Mouse (Mus musculus) testis, adult 2 months (tissue): Measurements from ENCODE around the gene Asna1. TPM values are rescaled to one million over a fixed set of nuclear protein-coding genes. Genes with fewer than 3 reads are reported as not detected.

Experiments
- H3K27ac ChIP-seq: fragments of 200-500 bp; 2 replicates; pipeline ENCODE4 v1.5.1; 2012; ENCODE audit warnings: low read depth, low read length; ENCODE audit not compliant: control insufficient read depth, insufficient read depth
- H3K27me3 ChIP-seq: fragments of 200-500 bp; 2 replicates; pipeline ENCODE4 v1.6.1; 2012; ENCODE audit warnings: mild to moderate bottlenecking, low read length, moderate library complexity; ENCODE audit not compliant: control insufficient read depth, insufficient read depth
- H3K36me3 ChIP-seq: fragments of 200-500 bp; 2 replicates; pipeline ENCODE4 v1.6.1; 2012; ENCODE audit warnings: mild to moderate bottlenecking, low read length; ENCODE audit not compliant: control insufficient read depth, insufficient read depth
- H3K4me1 ChIP-seq: fragments of 200-500 bp; 2 replicates; pipeline ENCODE4 v1.6.1; 2012; ENCODE audit warnings: low read length; ENCODE audit not compliant: control insufficient read depth, insufficient read depth
- H3K4me3 ChIP-seq: fragments of 200-500 bp; 2 replicates; pipeline ENCODE4 v1.5.1; 2012; ENCODE audit warnings: low read depth, mild to moderate bottlenecking, low read length, moderate library complexity, mixed read lengths; ENCODE audit not compliant: control insufficient read depth
- CTCF ChIP-seq: fragments of 200-500 bp; IDR thresholded peaks from 2 replicates; pipeline ENCODE4 v1.5.1; 2012; ENCODE audit warnings: low read depth, mild to moderate bottlenecking, inconsistent platforms, low read length, moderate library complexity; ENCODE audit not compliant: control insufficient read depth, insufficient read depth, insufficient replicate concordance
- POLR2A ChIP-seq: fragments of 200-500 bp; IDR thresholded peaks from 2 replicates; pipeline ENCODE4 v1.6.1; 2012; ENCODE audit warnings: low read depth, mild to moderate bottlenecking, inconsistent platforms, low read length, moderate library complexity; ENCODE audit not compliant: control insufficient read depth
- polyA plus RNA-seq: library from polyadenylated mRNA; depleted of rRNA; stranded (reverse); fragments of >200 nt; gene quantifications from 2 replicates; pipeline ENCODE4 v1.2.3, GENCODE M21; 2012

Gene Asna1
- polyA plus RNA-seq, 1 experiment: 203 TPM

- TF ChIP-seq CTCF (no peak), POLR2A (no peak)
- H3K27ac ChIP-seq: no peak overlapping the region
- H3K36me3 ChIP-seq: no peaks in the 10 kb centered on the region
- no peak overlapping the region for H3K4me3 ChIP-seq
- no peaks in the 10 kb centered on the region for H3K27me3 ChIP-seq
- H3K4me1 ChIP-seq: peaks cover 15% of the 10 kb centered on the region
These were observed 8.8 kb upstream of the Asna1 start for GRCm38 (mm10) chr8:85033867-85034266.

- TF ChIP-seq POLR2A: no peak
- no peak for TF ChIP-seq CTCF
- Histone ChIP-seq H3K27me3 (no peaks in the 10 kb centered on the region), H3K36me3 (no peaks in the 10 kb centered on the region), H3K4me1 (peaks cover 10% of the 10 kb centered on the region), H3K4me3 (no peak overlapping the region), H3K27ac (no peak overlapping the region)
These were observed 7.7 kb upstream of the Asna1 start for GRCm38 (mm10) chr8:85032622-85033311.

- TF ChIP-seq POLR2A: no peak
- no peak for TF ChIP-seq CTCF
- no peaks in the 10 kb centered on the region for H3K36me3 ChIP-seq
- H3K4me3 ChIP-seq: no peak overlapping the region
- H3K27ac ChIP-seq: no peak overlapping the region
- H3K4me1 ChIP-seq: peaks cover 8% of the 10 kb centered on the region
- no peaks in the 10 kb centered on the region for H3K27me3 ChIP-seq
These were observed 4.2 kb upstream of the Asna1 start for GRCm38 (mm10) chr8:85029271-85029670.

DNA sequence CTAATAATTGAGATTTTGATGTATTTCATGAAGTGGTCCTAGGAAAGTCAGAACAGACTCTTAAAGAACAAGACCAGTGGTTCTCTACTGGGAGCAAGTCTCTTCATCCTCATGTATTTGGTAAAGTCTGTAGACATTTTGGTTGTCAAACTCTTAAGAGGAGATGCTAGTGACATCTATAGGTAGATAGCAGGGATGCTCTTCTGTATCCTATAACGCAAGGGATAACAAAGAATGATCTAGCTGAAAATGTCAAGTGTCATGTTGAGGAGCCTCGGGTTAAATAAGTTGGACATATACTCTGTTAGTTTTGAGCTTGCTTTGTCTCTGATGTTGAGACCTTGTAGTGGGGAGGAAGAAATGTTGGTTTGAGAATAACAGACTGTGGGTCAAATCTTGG, 2.8 kb upstream of the Asna1 start:
- no peak for TF ChIP-seq POLR2A
- no peak for TF ChIP-seq CTCF
- Histone ChIP-seq H3K36me3 (no peaks in the 10 kb centered on the region), H3K27ac (no peak overlapping the region), H3K4me3 (peak overlapping the region; percentile 43; the same call in 1 of the 2 replicates), H3K27me3 (no peaks in the 10 kb centered on the region), H3K4me1 (peaks cover 5% of the 10 kb centered on the region)

- peak overlapping the region; percentile 99 for H3K4me3 ChIP-seq
- TF ChIP-seq CTCF: no peak
- no peak for TF ChIP-seq POLR2A
- H3K27me3 ChIP-seq: no peaks in the 10 kb centered on the region
- H3K36me3 ChIP-seq: no peaks in the 10 kb centered on the region
- peak overlapping the region; percentile 19; the same call in 1 of the 2 replicates for H3K27ac ChIP-seq
- peaks cover 5% of the 10 kb centered on the region for H3K4me1 ChIP-seq
These were observed 2.4 kb upstream of the Asna1 start for GRCm38 (mm10) chr8:85027516-85027855.

DNA sequence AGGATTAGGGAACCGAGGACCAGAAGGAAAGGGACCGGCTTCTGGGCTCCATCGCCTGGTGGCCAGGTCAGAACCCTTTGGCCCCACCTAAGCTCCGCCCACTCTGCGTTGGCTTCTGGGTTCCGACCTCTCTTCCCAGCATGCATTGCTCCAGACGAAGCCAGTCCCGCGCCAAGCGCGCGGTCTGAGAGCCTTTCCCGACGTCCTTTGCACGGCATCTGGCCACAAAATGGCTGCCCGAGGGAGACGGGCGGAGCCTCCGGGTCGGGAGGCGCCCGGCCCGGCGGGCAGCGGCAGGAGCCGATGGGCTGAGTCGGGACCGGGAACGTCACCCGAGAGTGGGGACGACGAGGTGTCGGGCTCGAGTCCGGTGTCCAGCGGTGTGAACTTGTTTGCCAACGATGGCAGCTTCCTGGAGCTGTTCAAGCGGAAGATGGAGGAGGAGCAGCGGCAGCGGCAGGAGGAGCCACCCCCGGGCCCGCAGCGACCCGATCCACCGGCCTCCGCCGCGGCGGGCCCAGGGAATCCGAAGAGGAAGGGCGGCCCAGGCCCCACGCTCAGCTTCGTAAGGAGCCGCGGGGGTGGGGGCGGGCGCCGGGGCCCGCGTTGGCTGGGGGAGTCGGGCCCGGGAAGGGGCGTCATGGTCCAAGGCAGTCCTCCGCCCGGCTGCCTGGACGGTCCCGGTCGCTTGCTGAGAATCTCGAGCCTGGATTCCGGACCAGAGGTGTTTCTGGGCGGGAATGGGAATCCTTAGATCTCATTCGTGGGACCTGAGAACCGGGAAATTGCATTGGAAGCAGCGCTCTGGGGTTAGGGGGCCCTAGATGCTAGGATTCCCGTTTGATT, 1.8 kb upstream of the Asna1 start, which contains the start of gene Trir:
Gene Trir, plus strand, starts transcription at position 154 of the 846 bp plus-strand sequence.
- TF ChIP-seq POLR2A (peak; percentile 94), CTCF (no peak)
- Histone ChIP-seq H3K4me1 (peaks cover 5% of the 10 kb centered on the region), H3K27ac (peak within 1 kb of the TSS; percentile 90), H3K27me3 (no peaks in the 10 kb centered on the region), H3K36me3 (no peaks in the 10 kb centered on the region), H3K4me3 (peak within 1 kb of the TSS; percentile 99)

- H3K4me3 ChIP-seq: peak overlapping the region; percentile 99
- H3K27ac ChIP-seq: no peak overlapping the region
- H3K4me1 ChIP-seq: peaks cover 2% of the 10 kb centered on the region
- H3K27me3 ChIP-seq: no peaks in the 10 kb centered on the region
- TF ChIP-seq CTCF: no peak
- no peaks in the 10 kb centered on the region for H3K36me3 ChIP-seq
These were observed 1.2 kb downstream of the Asna1 start for GRCm38 (mm10) chr8:85023846-85024245.
